Mouse (Mus musculus) megakaryocyte, embryonic 14.5 days (primary cell): ENCODE measurements around the gene Ybx2. TPM values are rescaled to one million over a fixed set of nuclear protein-coding genes. Genes with fewer than 3 reads are reported as not detected.
A peak's percentile ranks its signal among the peaks of the same experiment; 100 is the strongest.

ENCODE experiments used
- H3K27me3 ChIP-seq: replicated peaks from 2 replicates; pipeline ENCODE3; 2012; ENCODE audit warnings: inconsistent platforms
- H3K36me3 ChIP-seq: replicated peaks from 2 replicates; pipeline ENCODE3; 2012; ENCODE audit warnings: low read length, inconsistent platforms, mixed read lengths
- H3K4me1 ChIP-seq: 2 replicates; pipeline ENCODE4 v1.6.1; 2012; ENCODE audit warnings: inconsistent platforms
- H3K4me3 ChIP-seq: replicated peaks from 2 replicates; pipeline ENCODE3; 2012; ENCODE audit warnings: moderate library complexity, mild to moderate bottlenecking, inconsistent platforms
- H3K9me3 ChIP-seq: 2 replicates; pipeline ENCODE4 v1.6.1; 2012; ENCODE audit warnings: inconsistent platforms
- FLI1 ChIP-seq: IDR thresholded peaks from 2 replicates; pipeline ENCODE4 v1.6.1; 2012; ENCODE audit warnings: low read length, inconsistent platforms, mixed read lengths
- GATA1 ChIP-seq: IDR thresholded peaks from 3 replicates; pipeline ENCODE4 v1.6.1; 2012; ENCODE audit warnings: mixed read lengths, low read length, inconsistent platforms, borderline replicate concordance
- polyA plus RNA-seq: library from polyadenylated mRNA; stranded (reverse); fragments of >175 nt; gene quantifications from 2 replicates; pipeline ENCODE4 v1.2.3, GENCODE M21; 2012; ENCODE audit warnings: low replicate concordance; ENCODE audit not compliant: insufficient read depth

The Ybx2 gene
- polyA plus RNA-seq, 1 experiment, result 0.75 TPM

- no peak for TF ChIP-seq FLI1
- no peak for TF ChIP-seq GATA1
- Histone ChIP-seq H3K4me3 (peak overlapping the region; percentile 7), H3K36me3 (peaks cover 77% of the 10 kb centered on the region), H3K9me3 (no peaks in the 10 kb centered on the region), H3K27me3 (no peaks in the 10 kb centered on the region), H3K4me1 (peaks cover 43% of the 10 kb centered on the region)
Observed at GRCm38 (mm10) chr11:69989949-69990348, 54.4 kb downstream of the Ybx2 start.

Other genes with a start within 250 kb of the Ybx2 start
- gene Tnfsf12, start 239.9 kb upstream of the Ybx2 start, polyA plus RNA-seq, result 5.3 and 13.1 TPM in 2 replicates
- 2.0 and 2.5 TPM in 2 replicates for gene Tnfsfm13, start 239.7 kb upstream of the Ybx2 start, polyA plus RNA-seq
- 36.5 and 129 TPM in 2 replicates for gene Polr2a, start 177.2 kb upstream of the Ybx2 start, polyA plus RNA-seq
- gene Slc35g3, start 173.8 kb upstream of the Ybx2 start, polyA plus RNA-seq, result not detected in 2 replicates
- gene Zbtb4, start 169.9 kb upstream of the Ybx2 start, polyA plus RNA-seq, result 1.9 and 3.9 TPM in 2 replicates
- gene Chrnb1, start 139.9 kb upstream of the Ybx2 start, polyA plus RNA-seq, result not detected in 2 replicates
- gene Fgf11, start 133.9 kb upstream of the Ybx2 start, polyA plus RNA-seq, result 0.64 TPM in 1 of 2 replicates, not detected in the other
- gene Tmem102, start 130.2 kb upstream of the Ybx2 start, polyA plus RNA-seq, result not detected in 2 replicates
- gene Gm39566, start 120.5 kb upstream of the Ybx2 start, polyA plus RNA-seq, result not detected in 2 replicates
- gene Spem2, start 117.3 kb upstream of the Ybx2 start, polyA plus RNA-seq, result not detected in 2 replicates
- gene Spem1, start 113.6 kb upstream of the Ybx2 start, polyA plus RNA-seq, result not detected in 2 replicates
- gene Nlgn2, start 98.0 kb upstream of the Ybx2 start, polyA plus RNA-seq, result 4.9 and 17.7 TPM in 2 replicates
- 742 and 1,105 TPM in 2 replicates for gene Tmem256, start 97.3 kb upstream of the Ybx2 start, polyA plus RNA-seq
- gene Plscr3, start 89.4 kb upstream of the Ybx2 start, polyA plus RNA-seq, result 41.3 and 79.4 TPM in 2 replicates
- not detected in 2 replicates for gene Tnk1, start 77.1 kb upstream of the Ybx2 start, polyA plus RNA-seq
- gene Tmem95, start 57.8 kb upstream of the Ybx2 start, polyA plus RNA-seq, result not detected in 2 replicates
- 0.98 TPM in 1 of 2 replicates, not detected in the other for gene Kctd11, start 54.4 kb upstream of the Ybx2 start, polyA plus RNA-seq
- 47.6 and 58.4 TPM in 2 replicates for gene Acap1, start 40.3 kb upstream of the Ybx2 start, polyA plus RNA-seq
- gene 2810408A11Rik, start 34.8 kb upstream of the Ybx2 start, polyA plus RNA-seq, result 0.25 TPM in 1 of 2 replicates, not detected in the other
- 17.6 and 26.8 TPM in 2 replicates for gene Neurl4, start 34.7 kb upstream of the Ybx2 start, polyA plus RNA-seq
- 116 and 124 TPM in 2 replicates for gene Gps2, start 21.9 kb upstream of the Ybx2 start, polyA plus RNA-seq
- 2,079 and 2,119 TPM in 2 replicates for gene Eif5a, start 13.8 kb upstream of the Ybx2 start, polyA plus RNA-seq
- gene Slc2a4, start 12.4 kb downstream of the Ybx2 start, polyA plus RNA-seq, result not detected in 2 replicates
- not detected in 2 replicates for gene Cldn7, start 29.0 kb downstream of the Ybx2 start, polyA plus RNA-seq
- 289 and 291 TPM in 2 replicates for gene Ctdnep1, start 45.4 kb downstream of the Ybx2 start, polyA plus RNA-seq
- gene Elp5, start 46.7 kb downstream of the Ybx2 start, polyA plus RNA-seq, result 11.0 TPM in 1 of 2 replicates, not detected in the other
- 495 and 977 TPM in 2 replicates for gene Gabarap, start 55.3 kb downstream of the Ybx2 start, polyA plus RNA-seq
- gene Phf23, start 60.0 kb downstream of the Ybx2 start, polyA plus RNA-seq, result 24.1 and 85.6 TPM in 2 replicates
- gene Dvl2, start 64.8 kb downstream of the Ybx2 start, polyA plus RNA-seq, result 28.6 and 64.4 TPM in 2 replicates
- 12.7 and 34.2 TPM in 2 replicates for gene Acadvl, start 79.6 kb downstream of the Ybx2 start, polyA plus RNA-seq
- gene Dlg4, start 81.1 kb downstream of the Ybx2 start, polyA plus RNA-seq, result 16.1 and 22.0 TPM in 2 replicates
- 0.36 TPM in 1 of 2 replicates, not detected in the other for gene Asgr1, start 118.3 kb downstream of the Ybx2 start, polyA plus RNA-seq
- gene Asgr2, start 156.8 kb downstream of the Ybx2 start, polyA plus RNA-seq, result 0.09 TPM in 1 of 2 replicates, not detected in the other
- gene Mgl2, start 194.5 kb downstream of the Ybx2 start, polyA plus RNA-seq, result not detected in 2 replicates
- gene Clec10a, start 220.4 kb downstream of the Ybx2 start, polyA plus RNA-seq, result 0.93 TPM in 1 of 2 replicates, not detected in the other